Mouse (Mus musculus) ES-Bruce4 (cell line): Measurements from ENCODE around the gene Zswim3. TPM values are rescaled to one million over a fixed set of nuclear protein-coding genes. Genes with fewer than 3 reads are reported as not detected.

ENCODE experiments used
- H3K27ac ChIP-seq: 2 replicates; pipeline ENCODE4 v1.5.1; 2012; ENCODE audit warnings: low read length, inconsistent platforms; ENCODE audit not compliant: insufficient read depth
- H3K27me3 ChIP-seq: 2 replicates; pipeline ENCODE4 v1.6.1; 2012; ENCODE audit warnings: mild to moderate bottlenecking, low read length, inconsistent platforms; ENCODE audit not compliant: control insufficient read depth, poor library complexity, insufficient read depth, severe bottlenecking
- H3K36me3 ChIP-seq: 2 replicates; pipeline ENCODE4 v1.6.1; 2012; ENCODE audit warnings: inconsistent platforms, mild to moderate bottlenecking, low read length, moderate library complexity; ENCODE audit not compliant: control insufficient read depth, poor library complexity, insufficient read depth, severe bottlenecking
- H3K4me1 ChIP-seq: one replicate; pipeline ENCODE4 v1.8.1; 2011; ENCODE audit warnings: low read length; ENCODE audit not compliant: control insufficient read depth, insufficient read depth
- H3K4me3 ChIP-seq: 2 replicates; pipeline ENCODE4 v1.5.1; 2011; ENCODE audit warnings: low read depth, mild to moderate bottlenecking, low read length
- H3K9ac ChIP-seq: 2 replicates; pipeline ENCODE4 v1.6.1; 2012; ENCODE audit warnings: low read depth, mild to moderate bottlenecking, inconsistent platforms; ENCODE audit not compliant: poor library complexity, severe bottlenecking
- H3K9me3 ChIP-seq: replicated peaks from 2 replicates; pipeline ENCODE4 v1.6.1; 2012; ENCODE audit warnings: mild to moderate bottlenecking, low read length, inconsistent platforms; ENCODE audit not compliant: control insufficient read depth, poor library complexity, insufficient read depth, severe bottlenecking
- CTCF ChIP-seq: IDR thresholded peaks from one replicate; pipeline ENCODE4 v1.8.1; 2011; ENCODE audit warnings: low read depth, low read length
- EP300 ChIP-seq: IDR thresholded peaks from 2 replicates; pipeline ENCODE4 v1.6.1; 2011; ENCODE audit warnings: low read depth, low read length; ENCODE audit not compliant: insufficient read depth
- POLR2A ChIP-seq: IDR thresholded peaks from one replicate; pipeline ENCODE4 v1.8.1; 2011; ENCODE audit warnings: low read length; ENCODE audit not compliant: insufficient read depth
- polyA plus RNA-seq: library from polyadenylated mRNA; stranded (reverse); fragments of >200 nt; gene quantifications from 2 replicates; pipeline ENCODE4 v1.2.4, GENCODE M21; 2011; ENCODE audit warnings: low read depth; ENCODE audit not compliant: missing spikeins, insufficient read depth, insufficient read length

Zswim3 gene
- polyA plus RNA-seq, 1 experiment, result 10.7 TPM

DNA sequence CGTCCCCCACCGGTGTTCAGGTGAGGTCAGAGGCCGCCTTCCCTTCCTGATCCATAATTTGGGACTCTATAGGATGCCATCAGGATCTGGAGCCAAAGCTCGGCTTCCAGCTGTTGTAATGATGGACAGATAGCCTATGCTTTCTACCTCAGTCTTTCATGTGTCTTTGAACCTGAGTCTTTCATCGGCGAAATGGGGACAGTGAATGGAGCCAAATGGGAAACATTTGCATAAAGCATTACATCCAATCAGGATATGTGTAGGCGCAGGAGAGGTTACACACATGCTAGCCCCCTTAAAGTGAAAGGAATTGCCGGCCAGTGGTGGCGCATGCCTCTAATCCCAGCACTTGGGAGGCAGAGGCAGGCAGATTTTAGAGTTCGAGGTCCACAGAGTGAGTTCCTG lies 18.3 kb downstream of the Zswim3 start:
- peaks cover 45% of the 10 kb centered on the region for H3K36me3 ChIP-seq

DNA sequence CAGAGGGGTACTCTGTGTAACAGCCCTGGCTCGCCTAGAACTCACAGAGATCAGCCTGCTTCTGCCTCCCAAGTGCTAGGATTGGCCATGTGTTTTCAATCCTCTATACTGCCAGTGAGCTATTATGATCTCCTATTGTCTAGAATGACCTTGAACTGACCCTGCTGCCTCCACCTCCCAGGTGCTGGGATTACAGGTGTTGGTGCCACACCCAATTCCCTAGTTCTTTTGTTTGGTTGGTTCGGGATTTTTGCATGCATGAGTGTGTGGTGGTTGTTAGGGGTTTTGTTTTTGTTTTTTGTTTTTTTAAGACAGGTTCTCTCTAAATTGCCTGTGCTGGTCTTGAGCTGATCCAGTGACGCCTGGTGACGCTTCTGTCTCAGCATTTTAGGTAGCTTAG lies 19.1 kb downstream of the Zswim3 start:
- Histone ChIP-seq H3K27me3 (no peaks in the 10 kb centered on the region), H3K9ac (peak overlapping the region; percentile 69), H3K4me1 (peaks cover 8% of the 10 kb centered on the region), H3K27ac (peak overlapping the region; percentile 89), H3K4me3 (peak overlapping the region; percentile 65), H3K9me3 (no peaks in the 10 kb centered on the region), H3K36me3 (peaks cover 46% of the 10 kb centered on the region)
- TF ChIP-seq POLR2A, result peak; percentile 9
- peak; percentile 98 for TF ChIP-seq EP300
- TF ChIP-seq CTCF, result no peak

More for the DNA sequence above, 18.3 kb downstream of the Zswim3 start:
- H3K4me3 ChIP-seq, result peak overlapping the region; percentile 86
- H3K9me3 ChIP-seq, result no peaks in the 10 kb centered on the region
- H3K27ac ChIP-seq, result peak overlapping the region; percentile 74
- H3K4me1 ChIP-seq, result peaks cover 8% of the 10 kb centered on the region
- H3K27me3 ChIP-seq, result no peaks in the 10 kb centered on the region
- H3K9ac ChIP-seq, result peak overlapping the region; percentile 69
- TF ChIP-seq CTCF (no peak), POLR2A (no peak), EP300 (no peak)

GRCm38 (mm10) chr2:164825521-164825920 lies 20.6 kb downstream of the Zswim3 start:
- peak overlapping the region; percentile 64 for H3K4me3 ChIP-seq
- peak overlapping the region; percentile 9 for H3K9ac ChIP-seq
- H3K27ac ChIP-seq, result no peak overlapping the region
- no peaks in the 10 kb centered on the region for H3K27me3 ChIP-seq
- no peaks in the 10 kb centered on the region for H3K9me3 ChIP-seq
- peaks cover 4% of the 10 kb centered on the region for H3K4me1 ChIP-seq
- peaks cover 39% of the 10 kb centered on the region for H3K36me3 ChIP-seq
- TF ChIP-seq EP300 (no peak), POLR2A (no peak), CTCF (no peak)

- Histone ChIP-seq H3K9me3 (no peaks in the 10 kb centered on the region), H3K27me3 (no peaks in the 10 kb centered on the region), H3K4me3 (peak overlapping the region; percentile 1; the same call in 1 of the 2 replicates), H3K36me3 (peaks cover 36% of the 10 kb centered on the region), H3K9ac (peak overlapping the region; percentile 19; the same call in 1 of the 2 replicates), H3K4me1 (no peaks in the 10 kb centered on the region), H3K27ac (peak overlapping the region; percentile 69)
- TF ChIP-seq CTCF (no peak), POLR2A (no peak), EP300 (no peak)
These were observed 22.4 kb downstream of the Zswim3 start for GRCm38 (mm10) chr2:164827146-164827850.

- no peak for TF ChIP-seq POLR2A
- TF ChIP-seq EP300, result no peak
- no peak for TF ChIP-seq CTCF
- Histone ChIP-seq H3K27ac (peak within 1 kb of the TSS; percentile 69), H3K4me1 (no peaks in the 10 kb centered on the region), H3K9ac (peak within 1 kb of the TSS; percentile 19; the same call in 1 of the 2 replicates), H3K27me3 (no peaks in the 10 kb centered on the region), H3K9me3 (no peaks in the 10 kb centered on the region), H3K36me3 (peaks cover 36% of the 10 kb centered on the region), H3K4me3 (0 out of 2 replicates have a peak within 1 kb of the TSS, but pooled peaks have one; percentile 1)
These were observed 23.5 kb downstream of the Zswim3 start, which contains the start of gene Spata25 for GRCm38 (mm10) chr2:164828437-164828836. TSS of gene Spata25 (minus strand) at chr2:164828537.

DNA sequence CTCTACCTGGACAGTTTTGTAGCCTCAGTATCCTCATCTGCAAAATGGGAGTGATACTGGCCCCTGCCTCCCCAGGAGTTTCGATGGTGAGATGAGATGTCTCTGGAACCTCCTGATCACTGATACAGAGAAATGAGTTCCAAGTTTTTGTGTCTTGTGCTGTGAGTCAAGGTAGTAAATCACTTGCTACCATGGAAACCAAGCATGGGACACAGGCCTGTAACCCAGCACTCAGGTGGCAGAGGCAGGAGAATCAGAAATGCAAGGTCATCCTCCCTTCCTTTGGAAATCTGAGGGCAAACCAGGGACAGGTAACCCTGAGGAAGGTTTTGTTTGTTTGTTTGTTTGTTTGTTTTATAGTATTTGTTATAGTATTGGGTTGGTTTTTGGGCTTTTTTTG lies 24.2 kb downstream of the Zswim3 start:
- Histone ChIP-seq H3K9me3 (no peaks in the 10 kb centered on the region), H3K4me3 (no peak overlapping the region), H3K9ac (no peak overlapping the region), H3K27me3 (no peaks in the 10 kb centered on the region), H3K36me3 (peaks cover 36% of the 10 kb centered on the region), H3K4me1 (no peaks in the 10 kb centered on the region), H3K27ac (peak overlapping the region; percentile 69)
- TF ChIP-seq CTCF, result no peak
- no peak for TF ChIP-seq POLR2A
- TF ChIP-seq EP300, result no peak
